Mouse (Mus musculus): Measurements from ENCODE around the gene P3h4.

GRCm38 (mm10) chr11:100442625-100443024, 28.0 kb upstream of the P3h4 start:
- TF ChIP-seq CTCF (IDR thresholded peaks at IDR 0.05; ENCODE audit: low read depth, low read length): no peak
- no peak for TF ChIP-seq EP300 (IDR thresholded peaks at IDR 0.05; ENCODE audit: insufficient read depth, low read depth, low read length)
- TF ChIP-seq POLR2A (IDR thresholded peaks at IDR 0.05; ENCODE audit: insufficient read depth, low read length): no peak
